Mouse (Mus musculus): ENCODE results near the gene Tagln. TPM values are rescaled to one million over a fixed set of nuclear protein-coding genes. Genes with fewer than 3 reads are reported as not detected.

Tagln gene
- polyA plus RNA-seq, 1 experiment from 2014 or later: 5.1 TPM

GRCm38 (mm10) chr9:45963577-45963976 lies 27.7 kb upstream of the Tagln start:
- Histone ChIP-seq H3K4me1 (ENCODE audit: control insufficient read depth, insufficient read depth, low read length) (no peaks in the 10 kb centered on the region), H3K9ac (ENCODE audit: low read length) (no peak overlapping the region), H3K27ac (replicated peaks; ENCODE audit: low read depth, low read length) (no peak overlapping the region), H3K4me2 (ENCODE audit: low read depth, severe bottlenecking) (no peak overlapping the region), H3K27me3 (ENCODE audit: control insufficient read depth, insufficient read depth, low read length) (no peaks in the 10 kb centered on the region), H3K4me3 (ENCODE audit: low read depth, low read length) (no peak overlapping the region), H3K36me3 (ENCODE audit: control insufficient read depth, insufficient read depth, low read length) (peaks cover 15% of the 10 kb centered on the region; the same call in 1 of the 2 replicates), H3K9me3 (ENCODE audit: control insufficient read depth, low read length) (no peaks in the 10 kb centered on the region)
- ATAC-seq (ENCODE audit: insufficient number of reproducible peaks, low FRiP score, low TSS enrichment, low read depth): no peak
- DNase-seq (ENCODE audit: low spot score): no peak
- WGBS: 94% methylated on average over 6 of the region's 6 CpGs

GRCm38 (mm10) chr9:45961855-45962254 lies 26.0 kb upstream of the Tagln start:
- peaks cover 11% of the 10 kb centered on the region; the same call in 1 of the 2 replicates for H3K36me3 ChIP-seq (ENCODE audit: control insufficient read depth, insufficient read depth, low read length)
- no peak for DNase-seq (ENCODE audit: low spot score)
- no peaks in the 10 kb centered on the region for H3K27me3 ChIP-seq (ENCODE audit: control insufficient read depth, insufficient read depth, low read length)
- H3K4me3 ChIP-seq (ENCODE audit: low read depth, low read length): no peak overlapping the region
- H3K9ac ChIP-seq (ENCODE audit: low read length): no peak overlapping the region
- H3K4me1 ChIP-seq (ENCODE audit: control insufficient read depth, insufficient read depth, low read length): no peaks in the 10 kb centered on the region
- H3K9me3 ChIP-seq (ENCODE audit: control insufficient read depth, low read length): no peaks in the 10 kb centered on the region
- no peak overlapping the region for H3K27ac ChIP-seq (replicated peaks; ENCODE audit: low read depth, low read length)
- ATAC-seq (ENCODE audit: insufficient number of reproducible peaks, low FRiP score, low TSS enrichment, low read depth): no peak
- 82% methylated on average over 2 of the region's 2 CpGs for WGBS
- H3K4me2 ChIP-seq (ENCODE audit: low read depth, severe bottlenecking): no peak overlapping the region

GRCm38 (mm10) chr9:45959661-45960060 lies 23.8 kb upstream of the Tagln start:
- no peaks in the 10 kb centered on the region for H3K9me3 ChIP-seq (ENCODE audit: control insufficient read depth, low read length)
- no peak for ATAC-seq (ENCODE audit: insufficient number of reproducible peaks, low FRiP score, low TSS enrichment, low read depth)
- H3K9ac ChIP-seq (ENCODE audit: low read length): no peak overlapping the region
- DNase-seq (ENCODE audit: low spot score): no peak
- H3K4me3 ChIP-seq (ENCODE audit: low read depth, low read length): no peak overlapping the region
- WGBS: 84% methylated on average over 7 of the region's 7 CpGs
- H3K36me3 ChIP-seq (ENCODE audit: control insufficient read depth, insufficient read depth, low read length): peaks cover 3% of the 10 kb centered on the region; the same call in 1 of the 2 replicates
- no peaks in the 10 kb centered on the region for H3K27me3 ChIP-seq (ENCODE audit: control insufficient read depth, insufficient read depth, low read length)
- no peak overlapping the region for H3K4me2 ChIP-seq (ENCODE audit: low read depth, severe bottlenecking)
- H3K4me1 ChIP-seq (ENCODE audit: control insufficient read depth, insufficient read depth, low read length): no peaks in the 10 kb centered on the region
- H3K27ac ChIP-seq (replicated peaks; ENCODE audit: low read depth, low read length): no peak overlapping the region

GRCm38 (mm10) chr9:45958851-45959250 lies 23.0 kb upstream of the Tagln start:
- Histone ChIP-seq H3K36me3 (ENCODE audit: control insufficient read depth, insufficient read depth, low read length) (no peaks in the 10 kb centered on the region; the same call in 1 of the 2 replicates), H3K9ac (ENCODE audit: low read length) (no peak overlapping the region), H3K27ac (replicated peaks; ENCODE audit: low read depth, low read length) (no peak overlapping the region), H3K4me3 (ENCODE audit: low read depth, low read length) (no peak overlapping the region), H3K9me3 (ENCODE audit: control insufficient read depth, low read length) (no peaks in the 10 kb centered on the region), H3K4me2 (ENCODE audit: low read depth, severe bottlenecking) (no peak overlapping the region), H3K27me3 (ENCODE audit: control insufficient read depth, insufficient read depth, low read length) (no peaks in the 10 kb centered on the region), H3K4me1 (ENCODE audit: control insufficient read depth, insufficient read depth, low read length) (peaks cover 5% of the 10 kb centered on the region)
- WGBS: 58% methylated on average over 4 of the region's 4 CpGs
- no peak for ATAC-seq (ENCODE audit: insufficient number of reproducible peaks, low FRiP score, low TSS enrichment, low read depth)
- DNase-seq (ENCODE audit: low spot score): no peak

GRCm38 (mm10) chr9:45958023-45958670 lies 22.3 kb upstream of the Tagln start:
- Histone ChIP-seq H3K4me1 (ENCODE audit: control insufficient read depth, insufficient read depth, low read length) (peaks cover 12% of the 10 kb centered on the region), H3K4me3 (ENCODE audit: low read depth, low read length) (no peak overlapping the region), H3K9me3 (ENCODE audit: control insufficient read depth, low read length) (no peaks in the 10 kb centered on the region), H3K27ac (replicated peaks; ENCODE audit: low read depth, low read length) (no peak overlapping the region), H3K9ac (ENCODE audit: low read length) (no peak overlapping the region), H3K36me3 (ENCODE audit: control insufficient read depth, insufficient read depth, low read length) (no peaks in the 10 kb centered on the region; the same call in 1 of the 2 replicates), H3K4me2 (ENCODE audit: low read depth, severe bottlenecking) (no peak overlapping the region), H3K27me3 (ENCODE audit: control insufficient read depth, insufficient read depth, low read length) (no peaks in the 10 kb centered on the region)
- DNase-seq (ENCODE audit: low spot score) (no peak), ATAC-seq (ENCODE audit: insufficient number of reproducible peaks, low FRiP score, low TSS enrichment, low read depth) (no peak)
- 66% methylated on average over 7 of the region's 7 CpGs for WGBS

GRCm38 (mm10) chr9:45955107-45955963 lies 19.5 kb upstream of the Tagln start, which contains the start of gene Sidt2:
Gene Sidt2, minus strand, starts transcription at chr9:45955258.
- Histone ChIP-seq H3K27ac (replicated peaks; ENCODE audit: low read depth, low read length) (peak within 1 kb of the TSS; percentile 70), H3K9ac (ENCODE audit: low read length) (peak within 1 kb of the TSS; percentile 91), H3K4me2 (ENCODE audit: low read depth, severe bottlenecking) (peak within 1 kb of the TSS; percentile 90), H3K9me3 (ENCODE audit: control insufficient read depth, low read length) (no peaks in the 10 kb centered on the region), H3K4me3 (ENCODE audit: low read depth, low read length) (peak within 1 kb of the TSS; percentile 89), H3K36me3 (ENCODE audit: control insufficient read depth, insufficient read depth, low read length) (no peaks in the 10 kb centered on the region; the same call in 1 of the 2 replicates), H3K27me3 (ENCODE audit: control insufficient read depth, insufficient read depth, low read length) (no peaks in the 10 kb centered on the region), H3K4me1 (ENCODE audit: control insufficient read depth, insufficient read depth, low read length) (peaks cover 12% of the 10 kb centered on the region)
- ATAC-seq (ENCODE audit: insufficient number of reproducible peaks, low FRiP score, low TSS enrichment, low read depth): peak; percentile 92
- under 1% methylated on average over 34 of the region's 48 CpGs for WGBS
- DNase-seq (ENCODE audit: low spot score): peak; percentile 88

- peak; percentile 71 for DNase-seq (ENCODE audit: low spot score)
- peak; percentile 61 for ATAC-seq (ENCODE audit: insufficient number of reproducible peaks, low FRiP score, low TSS enrichment, low read depth)
- Histone ChIP-seq H3K4me1 (ENCODE audit: control insufficient read depth, insufficient read depth, low read length) (peaks cover 12% of the 10 kb centered on the region), H3K4me3 (ENCODE audit: low read depth, low read length) (peak overlapping the region; percentile 89), H3K4me2 (ENCODE audit: low read depth, severe bottlenecking) (peak overlapping the region; percentile 90), H3K9me3 (ENCODE audit: control insufficient read depth, low read length) (no peaks in the 10 kb centered on the region), H3K27me3 (ENCODE audit: control insufficient read depth, insufficient read depth, low read length) (no peaks in the 10 kb centered on the region), H3K9ac (ENCODE audit: low read length) (peak overlapping the region; percentile 91), H3K36me3 (ENCODE audit: control insufficient read depth, insufficient read depth, low read length) (peaks cover 2% of the 10 kb centered on the region), H3K27ac (replicated peaks; ENCODE audit: low read depth, low read length) (peak overlapping the region; percentile 70)
- WGBS: 1% methylated on average over 54 of the region's 63 CpGs
Observed at GRCm38 (mm10) chr9:45954294-45955106, 18.6 kb upstream of the Tagln start.

Data from limb, embryonic 11.5 days (tissue).